Mouse (Mus musculus) G1E-ER4 (cell line): ENCODE measurements around the gene Npas2. TPM values are rescaled to one million over a fixed set of nuclear protein-coding genes. Genes with fewer than 3 reads are reported as not detected.

Experiments used
- GATA1 ChIP-seq: IDR thresholded peaks from one replicate; pipeline ENCODE4 v1.8.0; 2012; ENCODE audit warnings: low read length, inconsistent platforms
- polyA plus RNA-seq: library from polyadenylated mRNA; stranded (reverse); fragments of >175 nt; gene quantifications from 2 replicates; pipeline ENCODE4 v1.2.3, GENCODE M21; 2012

Npas2 gene
- polyA plus RNA-seq, 1 experiment: not detected

DNA sequence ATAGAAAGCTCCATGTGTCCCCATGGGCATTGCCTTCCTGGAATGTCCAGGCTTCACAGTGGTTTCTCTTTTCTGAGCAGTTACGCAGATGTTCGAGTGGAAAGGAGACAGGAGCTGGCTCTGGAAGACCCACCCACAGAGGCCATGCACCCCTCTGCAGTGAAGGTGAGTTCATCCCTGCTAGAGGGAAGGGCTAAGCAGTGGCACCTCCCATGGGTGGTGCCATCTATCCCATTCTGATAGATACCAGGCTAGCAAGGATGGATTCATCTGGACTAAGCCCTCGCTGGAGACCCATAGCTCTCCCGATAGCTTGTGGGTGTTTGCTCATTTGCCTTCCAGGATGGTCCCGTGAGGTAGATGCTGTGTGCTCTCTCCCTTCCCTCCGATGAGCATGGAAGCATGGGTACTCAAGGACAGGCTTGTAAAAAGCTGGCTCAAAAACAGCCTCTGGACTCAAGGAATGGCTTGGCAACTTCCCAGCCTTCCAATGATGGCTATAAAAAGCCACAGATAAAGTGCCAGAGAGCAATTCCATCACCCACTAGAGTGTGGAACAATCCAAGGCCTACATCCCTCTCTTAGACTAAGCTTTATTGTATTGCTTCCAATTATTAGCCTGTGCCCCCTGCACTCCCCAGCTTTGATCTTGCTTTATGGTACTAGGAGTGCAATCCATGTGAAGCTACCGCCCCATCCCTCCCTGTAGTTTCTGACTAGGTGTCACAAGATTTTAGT lies 137.5 kb downstream of the Npas2 start:
- no peak for TF ChIP-seq GATA1

DNA sequence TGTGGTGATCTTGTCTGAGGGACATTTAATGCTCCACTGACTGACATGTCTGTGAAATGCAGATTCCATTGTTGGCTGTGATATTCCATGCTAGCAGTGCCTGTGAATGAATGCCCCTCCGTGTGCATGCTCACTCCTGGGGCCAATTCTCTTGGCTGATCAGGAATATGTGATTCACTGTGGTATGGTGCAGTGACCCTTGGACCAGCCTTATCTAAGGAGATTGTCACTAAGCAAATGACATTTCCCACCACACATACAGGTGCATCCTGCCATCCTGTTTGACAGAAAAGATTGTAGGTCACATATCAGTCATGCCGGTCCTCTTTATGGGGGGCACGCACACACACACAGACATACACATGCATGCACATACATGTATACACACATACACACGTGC lies 138.9 kb downstream of the Npas2 start:
- no peak for TF ChIP-seq GATA1

DNA sequence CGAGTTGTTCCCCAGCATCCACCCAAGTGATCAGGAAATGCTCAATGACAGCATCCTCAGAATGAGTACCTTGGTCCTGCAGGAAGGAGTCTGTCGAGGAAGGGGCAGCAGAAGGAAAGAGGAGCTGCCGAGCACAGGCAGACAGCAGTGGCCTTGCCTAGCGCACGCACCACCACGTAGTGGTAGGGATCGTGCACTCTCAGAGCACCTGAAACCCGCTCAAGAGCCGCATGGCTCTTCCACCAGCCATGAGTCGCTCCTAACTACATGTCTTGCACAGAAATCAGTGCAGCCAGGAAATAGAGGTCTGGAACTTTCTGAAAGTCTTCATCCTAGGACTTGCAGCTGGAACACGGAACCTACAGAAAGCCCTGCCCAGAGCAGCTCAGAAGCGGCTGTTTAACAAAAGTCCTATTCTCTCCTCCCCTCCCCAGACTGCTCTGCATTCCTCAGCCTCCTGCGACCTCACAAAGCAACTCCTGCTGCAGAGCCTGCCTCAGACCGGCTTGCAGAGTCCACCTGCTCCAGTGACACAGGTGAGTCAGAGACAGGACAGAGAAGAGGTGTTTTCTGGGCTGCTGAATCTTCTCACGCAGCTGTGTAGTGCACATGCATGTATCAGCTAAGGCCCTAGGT lies 142.1 kb downstream of the Npas2 start:
- TF ChIP-seq GATA1: no peak

DNA sequence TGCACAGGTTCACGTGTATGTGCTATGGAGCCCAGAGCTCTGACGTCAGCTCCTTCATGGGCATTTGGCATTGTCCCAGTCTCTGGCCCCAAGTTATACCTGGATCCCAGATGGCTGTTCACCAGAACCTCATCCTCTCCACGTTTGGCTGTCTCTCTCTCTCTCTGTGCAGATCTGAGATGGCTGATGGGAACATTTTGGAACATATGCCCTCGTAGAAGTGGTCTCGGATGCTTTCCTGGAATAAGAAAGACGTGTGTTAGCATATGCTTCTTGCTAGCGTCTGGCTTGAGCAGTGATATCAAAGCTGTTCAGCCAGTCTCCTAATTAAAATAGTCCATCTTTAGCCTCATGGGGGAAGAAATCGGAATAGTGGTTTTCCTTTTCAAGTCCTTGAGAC lies 143.3 kb downstream of the Npas2 start:
- TF ChIP-seq GATA1: no peak

DNA sequence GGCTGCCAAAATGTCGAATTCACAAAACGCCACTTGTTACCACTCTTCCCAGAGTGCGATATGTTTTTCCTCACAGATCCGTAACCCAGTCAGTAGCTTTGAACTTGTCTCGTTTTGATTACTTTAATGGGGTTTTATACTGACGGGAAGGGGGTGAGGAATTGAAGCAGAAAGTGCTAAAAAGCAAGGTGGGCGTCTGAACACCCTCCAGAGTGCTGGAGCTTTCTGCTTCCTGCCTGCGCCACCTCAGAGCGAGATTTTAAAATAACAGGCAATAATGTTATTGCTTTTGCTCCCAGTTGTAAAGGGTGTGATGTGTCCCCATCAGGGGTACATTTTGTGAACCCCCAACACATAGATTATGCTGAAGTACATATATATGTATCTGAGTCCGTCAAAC lies 145.3 kb downstream of the Npas2 start:
- TF ChIP-seq GATA1: no peak

DNA sequence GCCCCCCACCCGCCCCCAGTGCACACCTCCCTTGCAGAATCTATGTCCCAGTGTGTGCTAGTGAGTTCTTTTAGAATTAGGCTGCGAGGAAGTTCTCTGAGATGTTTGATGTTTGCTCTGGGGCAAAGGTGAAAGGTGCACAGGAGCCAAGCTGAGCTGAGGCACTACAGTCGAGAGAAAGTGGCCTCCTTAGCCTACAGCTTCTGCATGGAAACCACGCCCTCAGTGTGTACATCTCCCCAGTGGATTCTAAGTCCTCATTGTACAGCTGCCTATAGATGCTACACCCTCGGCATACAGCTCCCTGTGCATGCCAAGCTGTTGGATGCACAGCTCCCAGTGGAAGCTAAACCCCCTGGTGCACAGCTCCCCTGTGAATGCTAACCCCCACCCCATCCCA lies 145.9 kb downstream of the Npas2 start:
- no peak for TF ChIP-seq GATA1

DNA sequence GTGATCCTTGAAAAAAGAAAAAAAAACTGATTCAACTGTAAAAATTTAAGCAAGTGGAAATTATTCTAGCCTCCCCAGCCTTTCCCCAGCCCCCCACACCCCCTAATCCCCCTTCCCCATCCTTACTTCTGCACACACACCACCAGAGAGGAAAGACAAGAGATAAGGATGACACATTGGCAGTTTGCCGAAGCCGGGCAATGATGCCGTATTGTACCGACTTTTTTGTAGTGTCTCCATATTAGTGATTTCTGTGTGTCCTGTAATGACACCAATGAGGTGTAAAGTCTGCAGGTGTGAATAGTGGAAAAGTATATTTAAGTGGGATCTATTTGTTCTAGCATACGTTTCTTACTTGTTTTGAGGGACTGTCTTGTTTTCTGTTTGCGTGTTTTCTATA lies 146.6 kb downstream of the Npas2 start:
- no peak for TF ChIP-seq GATA1

DNA sequence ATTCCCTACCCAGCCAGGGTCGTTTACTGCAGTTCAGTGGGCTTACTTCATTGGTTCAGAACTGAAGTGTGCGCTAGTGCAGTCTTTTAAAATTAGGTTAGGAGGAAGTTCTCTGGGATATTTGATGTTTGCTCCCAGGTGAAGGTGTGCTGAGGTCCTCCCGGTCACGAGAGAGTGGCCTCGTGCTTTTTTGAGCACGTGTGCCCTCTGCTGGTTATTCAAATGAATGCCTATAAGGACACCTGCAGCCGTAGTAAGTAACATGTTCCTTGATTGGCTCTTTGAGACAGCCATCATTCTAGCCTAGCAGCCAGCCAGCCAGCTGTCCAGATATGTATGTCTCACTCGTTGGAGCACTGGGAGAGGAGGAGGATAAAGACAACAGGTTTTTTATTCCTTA lies 147.1 kb downstream of the Npas2 start:
- no peak for TF ChIP-seq GATA1

DNA sequence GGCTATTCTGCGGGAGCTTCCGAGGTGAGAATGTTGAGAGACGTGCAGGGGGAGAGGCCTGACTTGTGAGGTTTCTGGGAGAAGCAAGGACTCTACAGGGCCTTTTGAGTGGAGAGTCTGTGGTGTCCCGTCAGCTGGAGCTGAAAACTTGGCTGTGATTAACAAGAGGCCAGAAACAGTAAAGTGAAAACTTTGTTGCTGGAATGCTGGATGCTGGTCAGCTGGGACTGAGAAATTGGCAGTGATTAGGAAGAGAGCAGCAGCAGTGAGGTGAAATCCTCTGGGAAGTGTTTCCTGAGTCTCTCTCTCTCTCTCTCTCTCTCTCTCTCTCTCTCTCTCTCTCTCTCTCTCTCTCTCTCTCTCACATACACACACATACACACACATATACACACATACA lies 148.3 kb downstream of the Npas2 start:
- no peak for TF ChIP-seq GATA1

DNA sequence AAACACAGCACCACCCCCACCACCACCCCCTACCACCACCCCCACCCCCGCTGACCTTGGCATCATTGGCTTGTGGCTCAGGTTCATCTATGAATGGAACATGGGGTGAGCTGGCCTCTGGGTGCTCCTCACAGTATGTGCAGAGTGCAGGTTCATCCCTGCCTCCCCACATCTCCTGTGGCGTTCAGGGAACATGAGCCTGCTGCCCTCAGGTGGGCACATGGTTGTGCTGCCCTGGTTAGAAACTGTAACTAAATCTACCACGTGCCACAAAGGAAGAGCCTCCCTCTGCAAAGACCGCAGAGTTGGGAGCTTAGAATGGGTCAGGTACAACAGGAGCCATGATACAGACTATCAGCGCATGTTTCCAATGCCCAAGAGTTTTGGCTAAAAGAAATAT lies 149.7 kb downstream of the Npas2 start:
- no peak for TF ChIP-seq GATA1

DNA sequence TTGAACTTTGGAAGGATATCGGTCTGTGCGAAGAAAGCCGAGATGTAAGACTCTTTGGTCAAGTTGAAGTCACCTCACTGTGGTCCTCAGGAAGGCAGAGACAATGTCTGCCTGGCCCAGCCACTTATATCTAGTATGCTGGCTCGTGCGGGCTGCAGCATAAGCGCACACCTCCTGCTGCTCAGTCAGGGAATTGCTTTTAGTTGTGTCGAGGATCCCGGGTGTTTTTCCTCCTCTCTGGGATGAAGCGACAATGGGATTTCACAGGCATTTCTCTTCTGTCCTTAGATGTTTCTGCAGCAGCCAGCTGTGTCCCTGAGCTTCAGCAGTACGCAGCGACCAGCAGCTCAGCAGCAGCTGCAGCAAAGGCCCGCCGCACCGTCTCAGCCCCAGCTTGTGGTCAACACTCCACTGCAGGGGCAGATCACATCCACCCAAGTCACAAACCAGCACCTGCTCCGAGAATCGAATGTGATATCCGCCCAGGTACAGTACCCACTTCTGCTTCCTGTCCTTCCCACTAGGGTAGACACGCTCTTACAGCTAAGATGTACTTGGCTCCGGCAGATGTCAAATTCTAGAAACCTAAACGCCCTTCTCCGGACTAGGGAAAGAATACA lies 151.6 kb downstream of the Npas2 start:
- TF ChIP-seq GATA1: no peak

DNA sequence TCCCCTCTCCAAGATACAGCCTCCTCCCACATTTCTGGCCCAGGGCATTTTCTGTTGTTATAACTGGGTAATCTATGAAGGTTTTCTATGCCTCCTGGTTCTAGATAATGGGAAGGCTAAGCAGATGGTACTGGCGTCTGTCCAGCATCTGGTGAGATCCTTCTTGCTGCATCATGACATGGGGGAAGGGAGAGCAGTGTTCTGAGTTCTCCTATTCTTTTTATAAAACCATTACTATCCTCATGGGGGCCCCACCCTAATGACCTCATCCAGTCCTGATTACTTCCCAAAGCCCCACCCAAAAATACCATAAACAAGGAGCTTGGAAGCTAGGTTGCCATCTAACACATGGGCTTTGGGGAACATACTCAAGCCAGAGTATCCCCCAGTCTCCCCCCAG lies 155.5 kb downstream of the Npas2 start:
- TF ChIP-seq GATA1: no peak

DNA sequence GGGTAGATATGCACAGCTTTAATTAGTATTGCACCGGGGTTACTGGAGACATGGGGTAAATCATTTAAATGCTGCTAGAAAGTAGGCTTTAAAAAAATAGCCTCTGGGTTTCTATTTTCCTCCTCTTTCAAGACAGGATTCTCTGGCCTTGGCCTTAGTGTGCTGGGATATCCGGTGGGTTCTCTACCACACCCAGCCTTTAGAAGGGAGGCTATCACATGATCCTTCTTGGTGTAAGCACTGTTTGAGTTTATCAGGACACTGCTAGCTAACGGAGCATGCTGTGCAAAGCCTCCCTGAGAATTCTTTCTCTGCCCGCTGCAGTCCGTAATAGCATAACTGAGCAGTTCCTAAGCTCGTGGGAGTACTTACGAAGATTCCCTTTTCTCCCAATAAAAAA lies 155.9 kb downstream of the Npas2 start:
- TF ChIP-seq GATA1: no peak

DNA sequence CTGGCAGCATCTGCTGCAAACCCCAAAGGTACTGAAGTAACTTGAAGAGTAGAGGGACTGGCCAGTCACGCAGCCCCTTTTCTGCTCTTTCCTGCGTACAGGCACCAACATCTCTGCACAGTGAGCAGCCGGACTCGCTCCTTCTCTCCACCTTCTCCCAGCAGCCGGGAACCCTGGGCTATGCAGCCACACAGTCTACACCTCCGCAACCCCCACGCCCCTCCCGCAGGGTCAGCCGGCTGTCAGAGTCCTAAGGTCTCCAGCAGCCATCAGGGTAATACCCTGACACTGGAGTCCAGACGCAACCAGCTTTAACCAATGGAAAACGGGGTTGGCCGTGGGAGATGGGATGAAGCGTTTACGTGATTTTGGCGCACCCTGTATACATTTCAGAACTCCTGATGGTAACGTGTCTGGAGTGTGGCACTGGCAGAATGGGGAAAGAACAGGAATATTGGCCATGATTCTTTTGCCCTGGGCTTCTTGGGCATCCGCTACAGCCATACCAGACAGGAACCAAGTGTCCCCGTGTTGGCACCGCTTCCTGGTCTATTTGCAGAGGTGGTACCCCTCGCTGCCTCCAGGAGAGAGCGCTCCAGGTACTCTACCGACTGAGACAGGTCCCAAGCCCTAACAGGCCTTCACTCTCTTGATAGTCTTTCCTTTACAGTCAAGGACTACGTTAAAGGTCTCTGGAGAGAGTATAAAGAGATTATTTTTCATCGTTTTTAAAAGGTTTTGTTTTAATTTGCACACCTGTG lies 168.4 kb downstream of the Npas2 start:
- no peak for TF ChIP-seq GATA1

DNA sequence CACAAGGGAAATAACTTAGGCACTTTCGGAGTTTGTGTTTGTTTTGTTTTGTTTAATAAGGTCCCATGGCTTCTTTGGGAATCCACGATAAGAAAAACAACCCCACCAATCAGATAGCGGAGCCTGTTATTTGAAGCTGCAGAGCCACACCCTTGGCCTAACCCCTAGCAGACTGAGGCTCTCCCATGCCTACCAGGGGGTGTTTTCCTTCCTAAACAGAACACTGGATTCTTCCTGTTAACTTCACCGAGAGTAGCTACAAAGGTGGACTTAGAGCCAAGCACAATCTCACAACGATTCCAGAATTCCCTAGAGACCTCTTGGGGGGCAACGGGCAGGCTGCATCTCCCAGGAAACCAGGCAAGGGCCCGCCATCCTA lies 169.0 kb downstream of the Npas2 start:
- no peak for TF ChIP-seq GATA1

DNA sequence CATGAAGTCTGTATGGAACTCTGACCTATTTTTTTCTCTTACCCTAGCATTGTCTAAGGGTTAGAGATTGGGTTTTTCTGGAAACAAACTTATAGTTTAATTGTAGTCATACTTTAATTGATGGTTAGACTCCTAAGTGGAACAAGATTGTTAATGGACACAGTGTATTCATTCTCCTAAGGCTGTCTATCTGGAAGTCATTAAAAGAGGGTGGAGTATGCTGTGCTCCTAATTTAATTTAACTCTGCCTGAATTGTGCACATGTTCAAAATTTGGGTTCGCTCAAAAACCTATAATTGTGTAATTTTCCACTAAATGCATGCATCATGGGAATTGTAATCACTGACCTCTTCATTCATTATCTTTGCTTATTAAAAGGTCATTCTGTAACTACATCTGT lies 172.0 kb downstream of the Npas2 start:
- no peak for TF ChIP-seq GATA1
